Mouse (Mus musculus) monocyte, adult 5-6 weeks (primary cell): ENCODE measurements around the gene Usp24. TPM values are rescaled to one million over a fixed set of nuclear protein-coding genes. Genes with fewer than 3 reads are reported as not detected.
"Not testable (repeated sequence)": the region's sequence is repeated elsewhere in the genome, so short reads cannot be mapped to it uniquely, and the experiment has no call there.

ENCODE experiments used
- ATAC-seq: fragments of 153-309, 156-312 bp; replicated peaks from 2 replicates; pipeline ENCODE4 v1.8.0; 2017; ENCODE audit warnings: mild to moderate bottlenecking; ENCODE audit not compliant: low TSS enrichment, insufficient number of reproducible peaks, severe bottlenecking, poor library complexity, low FRiP score
- total RNA-seq: library from RNA; stranded (forward); fragments of 200-1000, 200-491, 200-594 nt; gene quantifications from 3 replicates; pipeline ENCODE4 v1.2.3, GENCODE M21; 2017

Usp24 gene
- total RNA-seq, 1 experiment from 2014 or later = 31.8 TPM

- ATAC-seq = no peak
Observed at GRCm38 (mm10) chr4:106316351-106317178, 552 bp downstream of the Usp24 start.

- 0 out of 2 replicates have a peak, but pooled peaks have one; percentile 6 for ATAC-seq
Observed at GRCm38 (mm10) chr4:106317179-106318055, 1.4 kb downstream of the Usp24 start.

- no peak for ATAC-seq
Observed at GRCm38 (mm10) chr4:106318208-106318607, 2.2 kb downstream of the Usp24 start.

- ATAC-seq = no peak
Observed at GRCm38 (mm10) chr4:106318976-106319375, 3.0 kb downstream of the Usp24 start.

- no peak for ATAC-seq
Observed at GRCm38 (mm10) chr4:106322846-106323245, 6.8 kb downstream of the Usp24 start.

GRCm38 (mm10) chr4:106323318-106323717 is 7.3 kb downstream of the Usp24 start:
- ATAC-seq = no peak

- ATAC-seq = no peak
Observed at GRCm38 (mm10) chr4:106327436-106327835, 11.4 kb downstream of the Usp24 start.

GRCm38 (mm10) chr4:106328704-106329103 is 12.7 kb downstream of the Usp24 start:
- 0 out of 2 replicates have a peak, but pooled peaks have one; percentile 47 for ATAC-seq

GRCm38 (mm10) chr4:106329171-106329570 is 13.2 kb downstream of the Usp24 start:
- not testable (repeated sequence) for ATAC-seq

GRCm38 (mm10) chr4:106330371-106330819 is 14.4 kb downstream of the Usp24 start:
- no peak for ATAC-seq

GRCm38 (mm10) chr4:106333071-106333470 is 17.1 kb downstream of the Usp24 start:
- ATAC-seq = no peak

- no peak for ATAC-seq
Observed at GRCm38 (mm10) chr4:106333584-106333983, 17.6 kb downstream of the Usp24 start.

- ATAC-seq = no peak
Observed at GRCm38 (mm10) chr4:106335858-106336257, 19.8 kb downstream of the Usp24 start.

- no peak for ATAC-seq
Observed at GRCm38 (mm10) chr4:106347664-106348063, 31.7 kb downstream of the Usp24 start.

- ATAC-seq = not testable (repeated sequence)
Observed at GRCm38 (mm10) chr4:106355025-106355424, 39.0 kb downstream of the Usp24 start.

GRCm38 (mm10) chr4:106370013-106370412 is 54.0 kb downstream of the Usp24 start:
- ATAC-seq = no peak

- 0 out of 2 replicates have a peak, but pooled peaks have one; percentile 53 for ATAC-seq
Observed at GRCm38 (mm10) chr4:106375857-106376256, 59.8 kb downstream of the Usp24 start.

- ATAC-seq = no peak
Observed at GRCm38 (mm10) chr4:106378839-106379572, 63.0 kb downstream of the Usp24 start.

- ATAC-seq = no peak
Observed at GRCm38 (mm10) chr4:106381131-106381530, 65.1 kb downstream of the Usp24 start.
